Mouse (Mus musculus): ENCODE data around the gene Sdc4.

The Sdc4 gene

GRCm38 (mm10) chr2:164403396-164404081, 40.1 kb downstream of the Sdc4 start:
- WGBS = 42% methylated on average over 14 of the region's 14 CpGs

- 14% methylated on average over 17 of the region's 17 CpGs for WGBS
Observed at GRCm38 (mm10) chr2:164402906-164403305, 40.8 kb downstream of the Sdc4 start, which contains the start of gene Rbpjl. Gene Rbpjl, plus strand, starts transcription at chr2:164403141.

GRCm38 (mm10) chr2:164396911-164397310, 46.8 kb downstream of the Sdc4 start:
- WGBS = 70% methylated on average over 12 of the region's 12 CpGs

GRCm38 (mm10) chr2:164396076-164396475, 47.6 kb downstream of the Sdc4 start:
- 90% methylated on average over 7 of the region's 7 CpGs for WGBS

GRCm38 (mm10) chr2:164393126-164393525, 50.6 kb downstream of the Sdc4 start:
- 80% methylated on average over 29 of the region's 29 CpGs for WGBS

- WGBS = 1% methylated on average over 30 of the region's 30 CpGs
Observed at GRCm38 (mm10) chr2:164389499-164389898, 54.2 kb downstream of the Sdc4 start.

GRCm38 (mm10) chr2:164389020-164389419, 54.7 kb downstream of the Sdc4 start, which contains the start of gene Slpi:
Gene Slpi, minus strand, starts transcription at chr2:164389095.
- WGBS = 3% methylated on average over 17 of the region's 17 CpGs

- WGBS = 30% methylated on average over 8 of the region's 8 CpGs
Observed at GRCm38 (mm10) chr2:164386953-164387352, 56.7 kb downstream of the Sdc4 start.

GRCm38 (mm10) chr2:164385927-164386763, 57.5 kb downstream of the Sdc4 start:
- 11% methylated on average over 18 of the region's 18 CpGs for WGBS

- 68% methylated on average over 11 of the region's 11 CpGs for WGBS
Observed at GRCm38 (mm10) chr2:164383656-164384399, 59.9 kb downstream of the Sdc4 start.

- WGBS = 78% methylated on average over 3 of the region's 3 CpGs
Observed at GRCm38 (mm10) chr2:164382971-164383370, 60.7 kb downstream of the Sdc4 start.

GRCm38 (mm10) chr2:164381726-164382125, 62.0 kb downstream of the Sdc4 start:
- 84% methylated on average over 8 of the region's 8 CpGs for WGBS

- WGBS = 91% methylated on average over 15 of the region's 15 CpGs
Observed at GRCm38 (mm10) chr2:164377478-164378426, 65.9 kb downstream of the Sdc4 start.

Measured in cerebral cortex, adult 2 months (tissue).